Mouse (Mus musculus): ENCODE measurements around the gene LTO1.

Gene LTO1

DNA sequence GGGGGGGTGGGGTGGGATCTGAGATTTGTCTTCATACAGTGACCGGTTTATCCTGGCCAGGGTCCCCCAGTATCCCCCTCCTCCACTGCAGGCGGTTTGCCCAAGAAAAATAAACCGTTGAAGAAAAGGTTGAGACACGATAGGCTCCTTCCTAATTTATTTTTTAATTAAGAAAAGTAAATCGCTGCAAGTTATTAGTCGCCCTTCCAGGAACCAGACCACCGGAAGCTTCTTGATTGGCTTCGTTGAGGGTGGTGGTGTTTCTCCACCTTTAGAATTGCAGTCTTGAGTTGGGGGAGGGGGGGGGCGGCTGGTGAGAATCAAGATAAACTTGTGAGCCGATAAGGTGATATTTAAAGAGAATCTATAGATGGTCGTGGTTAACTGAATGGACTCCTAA lies 25.7 kb downstream of the LTO1 start:
- no peak for DNase-seq

DNA sequence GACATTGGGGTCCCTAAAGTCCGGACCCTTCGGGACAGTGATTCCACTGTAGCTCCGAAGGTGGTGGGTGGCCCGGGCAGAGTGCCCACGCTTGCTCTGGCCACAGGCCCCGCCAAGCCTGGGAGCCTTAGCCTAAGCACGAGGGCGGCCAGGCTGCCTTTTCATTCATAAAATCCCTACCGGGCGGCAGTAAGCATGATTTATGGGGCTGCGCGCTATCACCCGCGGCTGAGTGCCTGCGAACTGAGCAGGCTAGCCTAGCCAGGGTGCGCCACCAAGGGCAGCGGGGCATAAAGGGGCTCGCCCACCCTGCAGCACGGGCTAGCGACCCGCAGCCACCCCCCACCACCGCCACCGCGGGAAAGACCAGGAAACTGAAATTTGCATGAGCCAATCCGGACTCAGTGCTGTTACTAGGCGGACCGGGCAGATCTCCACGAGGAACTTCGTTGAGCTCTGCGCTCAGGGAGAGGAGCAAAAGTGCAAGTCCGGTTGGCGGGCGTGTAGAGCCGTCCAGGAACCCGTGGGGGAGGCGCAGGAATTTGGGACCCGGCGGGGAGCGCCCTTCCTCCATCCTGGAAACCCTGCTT lies 26.4 kb downstream of the LTO1 start:
- peak; percentile 95 for DNase-seq

DNA sequence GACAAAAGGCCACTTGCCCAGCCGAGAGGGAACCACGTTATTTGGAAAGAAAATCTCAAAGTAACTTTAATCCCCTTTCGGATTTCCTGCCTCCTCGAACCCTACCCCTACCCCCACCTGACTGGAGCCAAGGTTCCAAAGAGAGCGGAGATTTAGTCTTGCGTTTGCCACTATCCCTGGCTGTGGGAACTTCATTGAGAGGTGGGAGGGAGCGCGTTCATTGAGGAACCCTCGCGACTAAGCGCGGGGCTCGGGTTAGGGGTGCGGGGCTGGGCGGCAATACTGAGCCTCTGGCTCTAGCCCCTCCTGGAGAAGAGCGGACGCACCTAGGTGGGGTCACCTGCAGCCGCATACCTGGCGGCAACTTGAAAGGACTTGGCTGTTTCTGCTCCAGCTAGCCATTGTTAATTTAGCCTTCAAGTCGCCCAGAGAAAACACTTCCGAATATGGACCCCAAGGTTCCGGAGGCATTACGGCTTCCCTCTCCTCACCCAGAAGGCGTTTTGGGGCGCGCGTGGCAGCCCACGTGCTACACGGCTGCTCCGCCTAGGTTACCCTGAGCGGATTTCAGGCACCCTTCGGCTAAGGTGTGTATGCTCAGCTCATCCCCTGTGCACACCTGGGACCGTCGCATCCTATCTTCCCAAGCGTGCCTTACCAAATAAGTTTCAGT lies 27.3 kb downstream of the LTO1 start:
- peak; percentile 51 for DNase-seq

GRCm38 (mm10) chr7:144942744-144943135 lies 27.8 kb downstream of the LTO1 start:
- DNase-seq: peak; percentile 55

DNA sequence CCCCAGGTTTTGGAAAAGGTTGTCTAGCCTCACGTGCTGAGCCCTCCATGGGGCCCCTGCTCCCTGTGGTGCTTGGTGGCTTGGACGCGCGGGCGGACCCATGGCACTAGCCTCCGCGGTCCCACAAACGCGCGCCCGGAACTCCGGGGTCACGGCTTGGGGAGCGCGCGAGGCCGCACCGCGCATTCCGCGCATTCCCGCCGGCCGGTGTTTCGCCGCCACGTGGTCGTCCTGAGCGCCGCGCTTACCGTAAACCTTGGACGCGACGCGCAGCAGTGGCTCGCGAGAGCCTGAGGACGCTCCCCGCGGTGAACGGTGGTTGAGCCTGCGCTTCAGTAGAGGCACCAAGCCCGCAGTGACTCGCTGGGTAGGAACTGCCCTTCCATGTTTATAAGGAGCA lies 28.4 kb downstream of the LTO1 start:
- DNase-seq: peak; percentile 92

GRCm38 (mm10) chr7:144958509-144959395 lies 43.9 kb downstream of the LTO1 start:
- no peak for DNase-seq

DNA sequence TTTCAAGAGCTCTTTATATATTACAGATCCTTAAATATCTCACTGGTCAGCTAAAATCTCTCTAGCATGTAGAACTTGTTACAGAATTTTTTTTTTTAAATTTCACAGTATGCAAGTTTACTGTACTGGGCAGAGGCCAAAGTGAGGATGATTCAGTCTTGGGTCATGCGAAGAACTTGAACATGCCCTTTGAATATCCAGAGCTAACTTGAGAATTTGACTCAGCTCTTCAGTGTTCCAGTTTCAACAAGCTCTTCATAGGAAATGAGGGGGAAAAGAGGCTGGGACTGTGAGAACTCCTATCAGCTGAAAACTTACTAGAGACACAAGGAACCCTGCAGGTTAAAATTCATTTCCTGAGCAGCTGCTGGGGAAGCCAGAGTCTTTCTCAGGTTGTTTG lies 49.0 kb downstream of the LTO1 start:
- DNase-seq: no peak

DNA sequence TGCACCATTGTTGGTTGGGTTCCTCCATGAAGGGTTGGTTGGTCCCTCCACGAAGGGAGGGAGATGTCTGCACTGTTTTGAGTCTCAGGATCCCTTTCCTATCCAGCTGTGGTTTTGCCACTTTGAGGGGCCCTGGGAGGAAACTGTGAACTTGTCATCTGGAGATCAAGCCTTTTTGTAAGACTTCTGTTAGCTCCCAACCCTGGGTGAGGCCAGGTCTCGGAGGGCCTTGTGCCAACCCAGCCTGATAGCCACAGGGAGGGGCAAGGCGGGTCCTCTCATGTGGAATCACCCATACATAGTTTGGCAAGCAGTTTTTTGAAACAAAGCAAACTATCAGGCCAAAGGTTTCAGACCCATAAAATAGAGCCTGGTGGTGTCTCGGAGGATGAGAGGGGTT lies 49.4 kb downstream of the LTO1 start:
- DNase-seq: no peak

DNA sequence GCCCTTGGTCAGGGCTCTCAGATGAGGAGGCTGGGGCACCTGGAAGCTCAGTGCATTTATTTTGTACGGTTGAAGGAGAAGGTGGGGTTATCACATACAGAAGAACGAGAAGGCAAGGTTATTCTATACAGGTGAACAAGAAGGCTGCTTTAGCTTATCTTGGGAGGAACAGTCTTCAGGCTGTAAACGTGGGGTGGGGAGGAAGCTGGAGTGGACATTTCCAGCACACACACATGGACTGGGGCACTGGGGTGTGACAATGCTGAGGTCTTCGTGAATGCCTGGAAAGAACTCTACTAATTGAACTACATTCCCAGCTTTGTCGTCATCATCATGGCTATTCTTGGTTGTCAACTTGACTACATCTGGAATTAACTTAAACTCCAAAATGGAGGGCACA lies 51.0 kb downstream of the LTO1 start:
- no peak for DNase-seq

- DNase-seq: no peak
Observed at GRCm38 (mm10) chr7:144970997-144971768, 56.3 kb downstream of the LTO1 start.

DNA sequence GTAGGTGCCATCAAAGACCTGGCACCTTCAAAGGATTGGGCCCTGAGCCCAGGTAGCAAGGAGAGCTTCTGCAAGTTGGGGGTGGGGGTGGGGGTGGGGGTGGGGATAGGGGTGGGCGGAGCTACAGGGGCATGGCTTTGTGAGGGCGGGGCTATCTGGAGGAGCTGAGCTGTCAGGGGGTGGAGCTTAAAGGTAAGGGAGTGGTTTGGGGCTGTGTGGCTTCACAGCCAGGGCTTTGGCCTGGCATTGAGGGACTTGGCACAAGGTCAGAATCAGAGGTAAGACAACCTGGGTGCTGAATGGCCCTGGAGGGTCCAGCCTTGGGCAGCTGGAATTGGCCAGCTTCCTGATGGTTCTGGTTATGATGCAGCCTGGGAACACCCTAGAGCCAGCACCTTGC lies 56.9 kb downstream of the LTO1 start:
- no peak for DNase-seq

GRCm38 (mm10) chr7:144973461-144973860 lies 58.6 kb downstream of the LTO1 start:
- DNase-seq: no peak

DNA sequence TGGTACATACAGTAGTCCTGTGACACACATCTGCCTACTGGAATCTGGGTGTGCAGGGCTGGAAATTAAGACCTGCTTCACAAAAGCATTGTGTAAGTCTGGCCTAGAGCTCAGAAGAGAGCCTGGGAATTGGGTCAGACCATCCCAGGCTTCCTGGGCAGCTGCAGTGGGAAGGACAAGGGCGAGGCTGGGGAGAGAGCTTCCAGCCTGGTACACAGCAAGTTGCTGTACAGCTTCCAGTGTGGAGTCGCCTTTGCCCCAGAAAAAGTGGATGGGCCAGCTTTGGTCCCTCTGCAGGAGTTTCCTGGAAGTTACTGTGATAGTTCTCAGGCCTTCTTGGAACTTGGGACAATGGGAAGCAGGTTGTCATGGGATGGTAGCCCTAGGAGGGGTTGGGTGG lies 62.2 kb downstream of the LTO1 start:
- no peak for DNase-seq

DNA sequence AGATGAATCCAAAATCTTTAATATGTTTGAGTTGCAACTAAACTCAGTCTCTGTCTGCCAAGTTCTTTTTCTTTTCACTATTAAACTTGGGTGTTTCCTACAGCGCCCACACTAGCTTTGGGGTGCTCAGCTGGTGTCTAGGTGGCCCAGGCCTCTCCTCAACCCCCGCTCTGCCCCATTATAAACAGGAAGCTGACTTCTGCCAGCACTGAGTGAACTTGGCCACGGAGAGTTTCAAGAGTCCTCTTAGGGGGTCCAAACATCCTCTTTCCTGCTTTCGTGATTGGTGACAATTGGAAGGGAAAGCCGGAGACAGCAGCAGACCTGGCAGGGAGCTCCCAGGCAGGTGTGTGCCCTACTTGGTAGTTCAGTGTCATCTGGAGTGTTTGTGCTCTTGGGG lies 64.9 kb downstream of the LTO1 start:
- DNase-seq: no peak

Data from kidney, postnatal 10 days (tissue).